Mouse (Mus musculus) liver, embryonic 14.5 days (tissue): Measurements from ENCODE around the gene Lmtk2. TPM values are rescaled to one million over a fixed set of nuclear protein-coding genes. Genes with fewer than 3 reads are reported as not detected.

Source experiments
- ATAC-seq: fragments of 200-750 bp; cut with Nextera tagmentation; 2 replicates; pipeline ENCODE4 v1.8.0; 2017; ENCODE audit warnings: moderate number of reproducible peaks, mild to moderate bottlenecking, moderate library complexity; ENCODE audit not compliant: insufficient read depth
- DNase-seq, 3 experiments: peaks; one replicate each; pipeline ENCODE4 v3.0.0-alpha.2; 2012 to 2013; ENCODE audit warnings: low read depth in 3 of 3, low spot score in 3 of 3
- H3K27ac ChIP-seq: fragments of 300-500 bp; sonication (generic); 2 replicates; pipeline ENCODE4 v1.5.1; 2014; ENCODE audit warnings: moderate library complexity, mild to moderate bottlenecking, control low read depth, inconsistent platforms
- H3K27me3 ChIP-seq: fragments of 300-500 bp; sonication (generic); 2 replicates; pipeline ENCODE4 v1.6.1; 2014; ENCODE audit warnings: mild to moderate bottlenecking, low read length, moderate library complexity; ENCODE audit not compliant: control insufficient read depth, insufficient read depth
- H3K36me3 ChIP-seq: fragments of 300-500 bp; sonication (generic); replicated peaks from 2 replicates; pipeline ENCODE4 v1.6.1; 2014; ENCODE audit warnings: low read depth; ENCODE audit not compliant: control insufficient read depth, insufficient read depth
- H3K4me1 ChIP-seq, 2 experiments: fragments of 200-500 bp in 1 of 2; fragments of 300-500 bp in 1 of 2; sonication (generic) in 1 of 2; replicated peaks; 2 replicates each; pipeline ENCODE4 v1.6.1; 2012 to 2014; ENCODE audit warnings: antibody characterized with exemption in 1 of 2, inconsistent platforms in 1 of 2, low read length in 1 of 2; ENCODE audit not compliant: control insufficient read depth in 2 of 2, insufficient read depth in 2 of 2
- H3K4me2 ChIP-seq: fragments of 300-500 bp; sonication (generic); 2 replicates; pipeline ENCODE4 v1.6.1; 2014; ENCODE audit warnings: low read depth, mild to moderate bottlenecking, control low read depth, moderate library complexity
- H3K4me3 ChIP-seq, 2 experiments: fragments of 200-500 bp in 1 of 2; fragments of 300-500 bp in 1 of 2; sonication (generic) in 1 of 2; 2 replicates each; pipeline ENCODE4 v1.5.1; 2012 to 2014; ENCODE audit warnings: low read depth in 2 of 2, low read length in 2 of 2, mild to moderate bottlenecking in 2 of 2, control low read depth in 1 of 2, inconsistent platforms in 1 of 2, moderate library complexity in 1 of 2; ENCODE audit not compliant: insufficient read depth in 1 of 2
- H3K9ac ChIP-seq: fragments of 300-500 bp; sonication (generic); replicated peaks from 2 replicates; pipeline ENCODE4 v1.6.1; 2014; ENCODE audit warnings: mild to moderate bottlenecking, control low read depth, moderate library complexity
- H3K9me3 ChIP-seq: fragments of 300-500 bp; sonication (generic); 2 replicates; pipeline ENCODE4 v1.6.1; 2016; ENCODE audit warnings: low read length, mixed read lengths; ENCODE audit not compliant: control insufficient read depth
- CTCF ChIP-seq: IDR thresholded peaks from 2 replicates; pipeline ENCODE4 v1.5.1; 2016; ENCODE audit warnings: antibody characterized with exemption, low read depth, control low read depth
- EP300 ChIP-seq: IDR thresholded peaks from 2 replicates; pipeline ENCODE4 v1.6.1; 2016; ENCODE audit warnings: antibody characterized with exemption, low read depth
- WGBS: fragments of 180-500 bp; shearing (Covaris S2); extraction: QIAGEN DNeasy Blood & Tissue Kit; methylation state at CpG from one replicate; pipeline ENCODE4 v1.1.7; 2014; ENCODE audit not compliant: insufficient replicate concordance; 5-methylcytosine and 5-hydroxymethylcytosine counted together
- polyA plus RNA-seq, 2 experiments: library from polyadenylated mRNA; depleted of rRNA in 1 of 2; stranded (reverse) in 1 of 2; unstranded in 1 of 2; fragments of >200 nt; fragmentation: Nextera tagmentation in 1 of 2; extraction: Ambion mirVana in 1 of 2; gene quantifications; 2 replicates each; pipeline versions ENCODE4 v1.2.1 to v1.2.3; 2012 to 2014

Gene Lmtk2
- polyA plus RNA-seq, 2 experiments = 1.5 to 2.9 TPM

GRCm38 (mm10) chr5:144125979-144126755 lies 25.9 kb downstream of the Lmtk2 start:
- no peak for TF ChIP-seq CTCF
- no peak for TF ChIP-seq EP300
- Histone ChIP-seq H3K9me3 (no peaks in the 10 kb centered on the region), H3K9ac (no peak overlapping the region), H3K36me3 (peaks cover 4% of the 10 kb centered on the region; the same call in 1 of the 2 replicates), H3K27me3 (no peaks in the 10 kb centered on the region), H3K4me1 (0 out of 4 replicates have a peak, but pooled peaks cover 0 to 4% of the 10 kb centered on the region in 2 experiments), H3K27ac (no peak overlapping the region), H3K4me2 (no peak overlapping the region), H3K4me3 (no peak overlapping the region)
- DNase-seq (no peak), ATAC-seq (no peak)
- 36% methylated on average over 9 of the region's 9 CpGs for WGBS

- H3K4me2 ChIP-seq = no peak overlapping the region
- no peak for TF ChIP-seq EP300
- no peak for TF ChIP-seq CTCF
- H3K36me3 ChIP-seq = peaks cover 10% of the 10 kb centered on the region
- no peak overlapping the region for H3K4me3 ChIP-seq
- 87% methylated on average over 5 of the region's 5 CpGs for WGBS
- no peaks in the 10 kb centered on the region for H3K4me1 ChIP-seq
- H3K27me3 ChIP-seq = no peaks in the 10 kb centered on the region
- H3K27ac ChIP-seq = no peak overlapping the region
- no peak for DNase-seq
- no peak overlapping the region for H3K9ac ChIP-seq
- no peak for ATAC-seq
- H3K9me3 ChIP-seq = no peaks in the 10 kb centered on the region
Observed at GRCm38 (mm10) chr5:144143531-144143930, 43.3 kb downstream of the Lmtk2 start.

GRCm38 (mm10) chr5:144146898-144147297 lies 46.7 kb downstream of the Lmtk2 start:
- H3K27me3 ChIP-seq = no peaks in the 10 kb centered on the region

GRCm38 (mm10) chr5:144149530-144149929 lies 49.3 kb downstream of the Lmtk2 start:
- Histone ChIP-seq H3K4me2 (no peak overlapping the region), H3K27me3 (no peaks in the 10 kb centered on the region), H3K4me1 (no peaks in the 10 kb centered on the region), H3K36me3 (peaks cover 7% of the 10 kb centered on the region), H3K9ac (no peak overlapping the region), H3K27ac (no peak overlapping the region), H3K4me3 (no peak overlapping the region), H3K9me3 (no peaks in the 10 kb centered on the region)
- WGBS = 89% methylated on average over 4 of the region's 4 CpGs
- DNase-seq = no peak
- ATAC-seq = no peak
- no peak for TF ChIP-seq CTCF
- no peak for TF ChIP-seq EP300

More at GRCm38 (mm10) chr5:144146898-144147297, 46.7 kb downstream of the Lmtk2 start:
- no peaks in the 10 kb centered on the region for H3K4me1 ChIP-seq
- no peak overlapping the region for H3K27ac ChIP-seq
- no peak overlapping the region for H3K4me2 ChIP-seq
- H3K4me3 ChIP-seq = no peak overlapping the region
- no peak for ATAC-seq
- no peak overlapping the region for H3K9ac ChIP-seq
- peaks cover 10% of the 10 kb centered on the region for H3K36me3 ChIP-seq
- no peak for DNase-seq
- no peaks in the 10 kb centered on the region for H3K9me3 ChIP-seq
- TF ChIP-seq CTCF (no peak), EP300 (no peak)

GRCm38 (mm10) chr5:144151270-144151669 lies 51.0 kb downstream of the Lmtk2 start:
- H3K4me1 ChIP-seq = no peaks in the 10 kb centered on the region
- H3K4me3 ChIP-seq = no peak overlapping the region
- no peaks in the 10 kb centered on the region for H3K9me3 ChIP-seq
- TF ChIP-seq EP300 (no peak), CTCF (no peak)
- no peak for ATAC-seq
- no peak overlapping the region for H3K27ac ChIP-seq
- H3K4me2 ChIP-seq = no peak overlapping the region
- no peak overlapping the region for H3K9ac ChIP-seq
- 76% methylated on average over 4 of the region's 4 CpGs for WGBS
- H3K36me3 ChIP-seq = peaks cover 7% of the 10 kb centered on the region
- DNase-seq = no peak
- H3K27me3 ChIP-seq = no peaks in the 10 kb centered on the region
